Mouse (Mus musculus): ENCODE results near the gene Arpc1b. TPM values are rescaled to one million over a fixed set of nuclear protein-coding genes. Genes with fewer than 3 reads are reported as not detected.

The Arpc1b gene
- total RNA-seq, 2 experiments from 2014 or later, result 32.4 to 46.8 TPM

- DNase-seq, result no peak
Measured at GRCm38 (mm10) chr5:145164710-145165109, 50.7 kb downstream of the Arpc1b start.

DNA sequence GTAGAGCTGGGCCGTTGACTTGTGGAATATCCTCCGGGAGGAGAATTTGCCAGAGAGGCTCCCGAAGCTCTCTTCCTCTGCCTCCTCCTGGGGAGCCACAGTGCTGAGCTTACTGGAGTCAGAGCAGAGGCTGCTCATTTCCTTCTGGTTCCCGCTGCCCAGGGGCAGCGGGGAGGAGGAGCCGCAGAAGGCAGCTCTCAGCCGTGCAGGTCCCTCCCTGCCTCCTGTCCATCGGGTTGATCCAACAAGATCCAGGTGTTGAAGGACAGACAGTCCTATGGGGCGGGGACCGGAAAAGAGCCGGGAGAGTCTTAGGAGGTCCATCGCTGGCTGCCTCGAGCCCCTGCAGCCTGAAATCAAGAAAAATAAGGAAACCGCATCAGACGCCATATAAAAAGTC is 51.2 kb downstream of the Arpc1b start:
- DNase-seq, result no peak

DNA sequence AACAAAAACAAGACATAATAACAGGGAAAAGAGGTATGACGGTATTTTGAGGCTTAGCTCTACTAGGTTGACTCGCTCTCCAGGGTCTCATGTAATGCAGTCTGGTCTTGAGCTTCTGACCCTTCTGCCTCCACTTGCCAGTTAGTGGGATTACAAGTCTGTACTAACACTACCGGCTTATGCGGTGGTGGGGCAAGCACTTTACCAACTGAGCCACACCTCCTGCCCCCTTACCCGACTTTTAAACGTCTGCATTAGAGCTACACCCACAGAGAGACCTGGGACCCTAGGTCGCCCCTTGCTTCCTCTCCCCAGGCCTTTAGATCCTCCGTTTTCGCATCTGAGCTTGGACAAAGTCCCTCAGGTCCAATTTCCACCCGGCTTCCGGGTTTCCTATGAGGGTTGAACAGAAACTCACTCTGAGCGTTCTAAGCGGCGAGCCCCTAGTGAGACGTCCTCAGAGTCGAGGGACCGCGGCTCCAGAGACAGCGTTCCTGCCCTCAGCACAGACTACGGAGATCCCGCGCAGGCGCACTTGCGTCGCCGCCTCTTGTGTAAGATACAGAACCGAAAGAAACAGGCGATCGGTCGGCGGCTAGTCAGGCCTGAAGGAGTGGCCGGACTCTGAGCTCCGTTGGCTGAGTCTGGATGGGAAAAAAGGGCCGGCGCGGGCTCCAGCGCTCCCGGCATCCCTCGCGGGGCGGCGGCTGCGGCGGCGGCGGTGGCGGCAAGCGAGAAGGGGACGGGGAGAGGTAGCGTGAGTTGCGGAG is 52.7 kb downstream of the Arpc1b start, which contains the start of the genes Ptcd1 and Cpsf4:
TSS of gene Ptcd1 (minus strand) at position 573 of the 770 bp plus-strand sequence.
TSS of gene Cpsf4 (plus strand) at position 678 of the 770 bp plus-strand sequence.
- DNase-seq, result peak; percentile 98

GRCm38 (mm10) chr5:145167306-145167661 is 53.3 kb downstream of the Arpc1b start:
- no peak for DNase-seq

DNA sequence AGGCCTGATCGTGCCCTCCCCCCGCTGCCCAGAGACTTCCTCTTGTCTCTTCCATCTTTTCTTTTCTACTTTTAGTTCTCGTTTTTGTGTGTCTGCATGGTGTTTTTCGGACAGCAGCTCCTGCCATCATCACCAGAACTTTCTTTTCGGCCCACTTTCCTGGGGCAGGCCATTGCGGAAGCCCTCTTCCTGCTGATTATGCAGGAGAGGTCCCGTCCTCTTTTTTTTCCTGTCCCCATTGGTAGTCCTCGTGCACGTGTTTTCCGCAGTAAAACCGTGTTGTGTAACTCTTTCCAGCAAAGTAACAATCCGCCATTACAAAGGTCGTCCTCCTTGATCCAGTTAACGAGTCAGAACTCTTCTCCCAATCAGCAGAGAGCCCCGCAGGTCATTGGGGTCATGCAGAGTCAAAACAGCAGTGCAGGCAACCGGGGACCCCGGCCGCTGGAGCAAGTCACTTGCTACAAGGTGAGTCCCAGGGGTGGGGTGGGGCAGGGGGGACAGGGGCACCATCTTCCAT is 64.5 kb downstream of the Arpc1b start:
- DNase-seq, result no peak

Other genes with a start within 250 kb of the Arpc1b start
- 10 to 100 TPM; 11.5 to 12.6 TPM for gene Smurf1, start 148.4 kb upstream of the Arpc1b start, total RNA-seq (2021)
- not detected for gene Gm4871, start 81.5 kb upstream of the Arpc1b start, total RNA-seq (2021)
- gene 1700018F24Rik, start 71.2 kb upstream of the Arpc1b start, total RNA-seq (2021), result not detected
- gene Arpc1a, start 30.4 kb upstream of the Arpc1b start, total RNA-seq (2021), result 10 to 100 TPM; 26.6 to 32.2 TPM
- not detected for gene Kpna7, start 30.2 kb upstream of the Arpc1b start, total RNA-seq (2021)
- 10 to 100 TPM; 50.0 to 50.6 TPM for gene Pdap1, start 26.0 kb downstream of the Arpc1b start, total RNA-seq (2021)
- 10 to 100 TPM; 48.4 to 53.7 TPM for gene Bud31, start 26.1 kb downstream of the Arpc1b start, total RNA-seq (2021)
- 10 to 100 TPM; 11.3 to 11.4 TPM for gene Ptcd1, start 52.9 kb downstream of the Arpc1b start, total RNA-seq (2021)
- gene Cpsf4, start 53.0 kb downstream of the Arpc1b start, total RNA-seq (2021), result 1 to 10 TPM; 6.7 to 7.2 TPM
- 100 to 1,000 TPM; 674 to 757 TPM for gene Atp5j2, start 77.8 kb downstream of the Arpc1b start, total RNA-seq (2021)
- 1 to 10 TPM; 7.8 to 9.7 TPM for gene Zkscan14, start 87.7 kb downstream of the Arpc1b start, total RNA-seq (2021)
- gene Zkscan5, start 90.3 kb downstream of the Arpc1b start, total RNA-seq (2021), result 1 to 10 TPM; 6.7 to 6.9 TPM
- gene Zfp655, start 117.5 kb downstream of the Arpc1b start, total RNA-seq (2021), result 10 to 100 TPM; 10.9 to 12.6 TPM
- gene Zscan25, start 166.3 kb downstream of the Arpc1b start, total RNA-seq (2021), result 1 to 10 TPM; 6.8 to 7.0 TPM
- gene Cyp3a57, start 231.1 kb downstream of the Arpc1b start, total RNA-seq (2021), result not detected

All from gastrocnemius, postnatal 25 days (tissue).